Mouse (Mus musculus): ENCODE results near the gene Mgat4e.
"Not testable (repeated sequence)": the region's sequence is repeated elsewhere in the genome, so short reads cannot be mapped to it uniquely, and the experiment has no call there.

The Mgat4e gene

DNA sequence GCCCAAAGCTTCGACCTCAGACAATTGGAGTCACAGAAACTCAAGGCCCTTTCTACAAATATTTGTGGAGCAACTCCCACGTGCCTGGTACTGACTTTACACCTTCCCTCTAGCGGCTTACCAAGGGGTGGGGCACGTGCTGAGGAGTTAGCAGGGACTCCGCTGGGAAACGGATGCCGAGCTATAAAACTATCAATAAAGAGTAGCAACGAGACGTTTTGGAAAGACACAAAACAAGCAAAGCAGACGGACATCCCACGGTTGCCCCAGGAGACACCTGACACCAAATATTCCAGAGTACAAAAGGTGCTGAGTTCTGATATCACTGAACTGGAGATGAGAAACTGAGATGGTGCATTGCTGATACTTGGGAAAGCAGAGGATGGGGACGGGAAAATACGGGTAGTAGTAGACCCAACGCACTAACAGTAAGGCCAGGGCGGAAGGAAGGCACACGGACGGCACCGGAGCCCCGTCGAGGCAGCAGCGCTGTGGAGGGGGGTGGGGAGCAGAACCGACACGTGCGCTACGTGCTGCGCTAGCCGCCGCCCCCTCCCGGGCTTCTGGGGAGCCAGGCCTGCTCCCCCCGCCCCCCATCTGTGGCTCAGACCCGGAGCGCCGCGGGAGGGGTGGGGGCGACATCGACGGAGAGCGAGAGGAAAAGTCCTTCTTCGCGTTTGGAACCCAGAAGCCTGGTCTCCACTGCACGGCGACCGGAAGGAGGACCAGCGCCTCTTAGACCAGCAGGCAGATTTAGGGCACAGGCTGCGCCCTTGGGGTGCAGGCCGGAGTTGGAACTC is 6.6 kb upstream of the Mgat4e start:
- in situ Hi-C loops (cut with MseI, MboI): no loop called here

DNA sequence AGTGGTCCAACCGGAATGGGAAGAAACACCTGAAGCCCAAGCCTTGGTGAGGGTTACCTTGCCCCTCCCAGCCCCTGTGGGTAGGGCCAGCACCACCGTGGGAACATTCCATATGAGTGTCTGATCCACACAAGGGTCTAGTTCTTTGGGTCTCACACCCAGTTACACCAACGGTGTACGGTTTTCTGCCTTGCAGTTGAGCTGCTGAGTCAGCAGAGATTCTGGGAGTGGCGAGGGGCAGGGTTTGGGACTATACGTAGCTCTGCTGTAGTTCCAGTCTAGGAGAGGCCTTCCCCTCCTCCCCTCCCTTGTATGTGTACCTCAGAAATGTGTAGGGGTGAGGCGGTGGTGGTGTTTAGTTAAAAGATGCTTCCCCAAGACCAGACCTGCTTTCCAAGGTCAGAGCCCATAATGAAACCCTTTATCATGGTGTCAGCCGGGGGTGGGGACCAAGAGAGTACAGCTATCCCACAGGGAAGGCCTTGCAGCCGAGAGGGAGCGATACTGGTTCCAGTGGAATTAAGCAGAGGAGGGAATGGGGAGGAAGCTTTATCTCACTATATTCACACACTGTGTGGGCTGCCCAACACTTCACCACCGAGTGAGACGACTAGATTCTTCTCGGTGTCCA is 5.9 kb upstream of the Mgat4e start:
- in situ Hi-C loops (cut with MseI, MboI): no loop called here

DNA sequence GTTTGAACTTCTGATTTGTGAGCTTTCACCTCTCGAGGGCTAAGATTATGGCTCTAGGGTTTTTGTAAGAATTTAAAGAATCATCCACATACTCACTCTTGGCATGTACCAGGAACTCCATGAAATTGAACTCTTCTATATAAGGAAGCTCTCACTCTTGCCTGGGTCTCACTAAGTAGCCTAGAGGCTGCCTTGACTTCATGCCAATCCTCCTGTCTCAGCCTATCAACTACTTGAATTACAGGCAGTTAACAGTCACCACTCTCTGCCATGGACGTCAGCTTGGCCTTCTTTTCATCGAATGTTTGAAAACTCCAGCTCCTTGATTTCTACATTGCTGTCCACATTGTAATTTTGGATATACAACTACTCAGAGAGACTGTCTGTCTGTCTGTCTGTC is 2.9 kb upstream of the Mgat4e start:
- in situ Hi-C loops (cut with MseI, MboI): no loop called here

DNA sequence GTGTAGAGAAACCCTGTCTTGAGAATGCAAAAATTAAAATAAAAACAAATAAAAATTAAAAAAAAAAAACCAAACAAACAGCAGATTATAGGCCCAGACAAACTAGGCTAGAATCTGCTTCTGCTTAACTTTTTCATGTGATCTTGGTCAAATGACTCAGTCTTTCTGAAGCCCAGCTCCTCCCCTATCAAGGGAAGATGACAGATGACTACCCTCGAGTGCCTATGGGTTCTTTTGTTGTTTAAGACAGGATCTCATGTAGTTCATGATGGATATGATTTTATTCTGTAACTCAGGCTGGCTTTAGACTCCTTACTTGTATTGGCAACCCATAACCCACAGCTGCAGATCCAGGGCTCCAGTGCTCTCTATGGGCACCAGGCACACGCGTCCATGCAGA is 2.4 kb upstream of the Mgat4e start:
- in situ Hi-C loops (cut with MseI, MboI): no loop called here

DNA sequence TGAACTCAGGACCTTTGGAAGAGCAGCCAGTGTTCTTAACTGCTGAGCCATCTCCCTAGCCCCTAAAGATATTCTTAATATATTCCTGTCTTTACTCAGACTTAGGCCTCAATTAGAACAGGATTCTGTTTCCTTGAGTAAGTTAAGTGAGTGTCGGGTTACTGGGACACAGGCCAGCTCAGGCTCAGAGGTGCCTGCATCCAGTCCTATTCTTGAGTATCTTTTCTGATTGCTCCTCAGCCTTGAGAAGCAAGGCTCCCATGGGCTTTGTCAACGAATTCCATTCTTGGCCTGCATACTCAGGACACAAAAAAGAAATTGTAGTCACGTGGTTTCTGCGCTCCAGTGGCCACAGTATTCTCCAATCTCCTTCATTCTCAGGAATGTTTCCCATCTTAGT is 1.3 kb downstream of the Mgat4e start:
- in situ Hi-C loops (cut with MseI, MboI): no loop called here

DNA sequence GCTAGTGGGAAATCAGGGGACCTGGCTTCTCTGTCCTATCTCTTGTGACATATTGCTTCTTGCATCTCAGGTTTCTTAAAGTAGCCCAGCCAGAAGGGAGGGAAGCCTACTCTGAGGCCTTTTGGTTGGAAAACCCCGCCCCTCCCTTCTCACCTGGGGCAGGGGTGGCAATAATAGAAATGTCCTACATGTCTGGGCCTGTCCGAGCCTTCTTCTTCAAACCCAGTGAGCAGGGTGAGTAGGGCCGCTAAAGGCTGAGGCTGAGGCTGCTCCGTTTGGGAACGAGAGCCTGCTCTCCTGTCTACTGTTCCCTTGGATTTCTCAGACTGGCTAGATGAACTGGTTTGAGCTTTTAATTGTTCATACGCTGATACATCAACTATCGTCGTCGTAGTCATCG is 8.9 kb downstream of the Mgat4e start:
- in situ Hi-C loops (cut with MseI, MboI): no loop called here

DNA sequence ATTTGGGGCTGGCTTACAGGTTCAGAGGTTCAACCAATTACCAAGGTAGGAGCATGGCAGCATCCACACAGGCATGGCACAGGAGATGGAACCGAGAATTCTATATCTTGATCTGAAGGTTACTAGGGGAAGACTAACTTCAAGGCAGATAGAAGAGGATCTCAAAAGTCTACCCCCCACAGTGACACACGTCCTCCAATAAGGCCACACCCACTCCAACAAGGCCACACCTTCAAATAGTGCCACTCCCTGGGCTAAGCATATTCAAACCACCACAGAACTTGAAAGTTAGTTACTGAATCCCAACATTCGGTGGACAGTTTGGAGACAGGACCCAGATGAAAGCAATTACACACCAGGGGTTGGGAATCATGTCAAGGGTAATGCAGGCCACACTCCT is 14.0 kb downstream of the Mgat4e start:
- in situ Hi-C loops (cut with MseI, MboI): no loop called here

DNA sequence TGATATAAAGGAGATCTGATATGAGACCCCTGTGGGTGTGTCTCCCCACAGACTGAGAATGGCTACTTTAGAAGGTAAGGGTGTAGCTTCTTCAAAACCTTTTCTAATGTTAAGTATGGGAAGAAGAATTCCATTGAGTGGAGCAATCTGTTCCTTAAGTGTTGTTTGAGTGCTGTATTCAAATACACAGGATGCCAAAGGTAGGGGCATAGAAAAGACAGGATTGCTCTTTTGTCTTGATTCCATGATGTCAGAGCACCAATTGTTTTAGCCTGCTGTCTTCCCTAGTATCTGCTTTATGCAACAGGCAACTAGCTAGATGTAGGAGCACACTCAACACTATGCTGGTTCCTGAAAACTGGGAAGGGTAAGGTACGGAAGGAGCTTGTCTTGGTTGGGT is 14.4 kb downstream of the Mgat4e start:
- in situ Hi-C loops (cut with MseI, MboI): no loop called here

DNA sequence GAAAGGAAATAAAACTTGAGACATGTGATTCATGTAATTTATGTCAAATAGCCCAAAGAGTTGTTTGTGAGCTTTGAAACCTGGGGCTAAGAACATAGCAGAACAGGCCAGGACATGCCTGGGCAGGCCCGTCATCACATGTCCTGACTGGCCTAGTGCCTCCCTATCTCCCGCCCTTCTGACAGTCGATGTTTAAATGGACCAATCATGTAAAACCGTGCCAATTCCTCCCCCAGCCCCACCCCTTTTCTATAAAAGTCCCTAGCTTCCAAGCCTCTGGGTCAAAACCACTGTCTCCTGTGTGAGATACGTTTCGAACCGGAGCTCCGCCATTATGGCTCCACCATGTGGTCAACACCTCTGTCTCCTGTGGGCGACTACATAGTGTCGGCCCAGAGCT is 15.8 kb downstream of the Mgat4e start:
- in situ Hi-C loops (cut with MseI, MboI): not testable (repeated sequence)

DNA sequence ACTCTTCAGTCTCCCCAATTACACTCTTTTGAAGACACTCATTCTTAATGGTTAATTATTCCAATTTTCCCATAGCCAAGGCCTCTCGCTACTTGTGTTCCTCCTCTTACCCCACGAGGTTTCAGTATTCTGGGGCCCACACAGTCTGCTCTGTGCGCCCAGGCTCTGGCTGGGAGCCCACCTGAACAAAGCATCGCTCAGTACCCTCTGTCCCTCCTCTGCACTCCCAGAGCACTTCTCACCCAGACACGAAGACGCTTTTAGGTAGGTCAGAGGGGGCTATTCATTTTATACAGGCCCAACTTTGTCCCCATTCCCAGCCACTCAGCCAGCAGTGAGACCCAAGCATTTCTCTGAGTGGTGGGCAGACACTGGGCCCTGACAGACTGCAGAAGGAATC is 18.9 kb downstream of the Mgat4e start:
- in situ Hi-C loops (cut with MseI, MboI): no loop called here

DNA sequence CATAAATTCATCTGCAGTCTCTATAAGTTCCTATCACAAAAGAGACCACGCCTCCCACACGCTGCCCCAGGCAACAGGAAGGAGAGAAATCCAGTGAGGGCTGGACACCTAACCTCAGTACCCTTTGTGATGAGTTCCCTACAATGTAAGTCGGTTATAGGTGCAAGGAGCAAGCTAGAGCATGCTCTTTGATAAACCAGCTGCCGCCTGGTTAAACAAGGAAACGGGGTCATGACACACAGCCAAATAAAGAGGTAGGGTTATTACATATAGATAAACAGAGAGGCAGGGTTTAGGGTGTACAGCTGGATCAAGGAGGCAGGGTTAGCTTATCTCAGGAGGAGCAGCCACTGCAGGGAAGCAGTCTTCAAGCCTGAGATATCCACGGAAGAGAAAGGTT is 22.7 kb downstream of the Mgat4e start:
- in situ Hi-C loops (cut with MseI, MboI): no loop called here

DNA sequence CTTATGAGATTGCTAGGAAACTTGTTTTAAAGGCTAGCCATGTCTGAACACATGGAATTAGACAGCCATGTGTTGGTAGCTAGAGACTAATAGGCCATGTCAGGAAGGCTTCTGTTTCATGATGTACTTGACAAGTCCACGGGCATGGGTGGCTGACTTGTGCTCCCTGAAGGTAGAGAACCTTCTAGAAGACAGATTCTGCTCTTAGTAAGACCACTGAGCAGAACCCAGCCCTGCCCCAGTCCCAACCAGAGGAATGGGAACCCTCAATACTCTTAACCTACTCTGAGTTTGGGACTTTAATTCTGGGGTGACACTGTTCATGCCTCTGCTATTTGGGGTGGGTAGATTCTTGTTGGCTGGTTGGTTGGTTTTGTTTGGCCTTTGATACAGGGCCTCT is 24.5 kb downstream of the Mgat4e start:
- in situ Hi-C loops (cut with MseI, MboI): no loop called here

DNA sequence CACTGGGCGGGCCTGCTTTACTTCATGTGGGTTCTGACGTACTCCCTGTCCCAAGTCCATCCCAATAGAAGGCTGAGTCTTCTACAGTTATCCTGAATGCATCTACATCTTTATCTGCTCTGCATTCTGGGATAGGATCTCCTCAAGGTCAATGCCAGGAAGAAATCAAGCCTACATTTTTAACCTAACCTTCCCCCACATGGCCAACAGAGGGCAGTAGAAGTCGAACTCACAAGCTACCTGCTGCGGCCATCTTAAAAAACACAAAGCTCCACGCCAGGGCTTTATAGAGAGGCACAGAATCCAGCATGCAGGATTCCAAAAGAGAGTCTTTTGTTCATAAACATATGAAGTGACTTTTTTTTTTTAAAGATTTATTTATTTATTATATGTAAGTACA is 25.1 kb downstream of the Mgat4e start:
- in situ Hi-C loops (cut with MseI, MboI): no loop called here

DNA sequence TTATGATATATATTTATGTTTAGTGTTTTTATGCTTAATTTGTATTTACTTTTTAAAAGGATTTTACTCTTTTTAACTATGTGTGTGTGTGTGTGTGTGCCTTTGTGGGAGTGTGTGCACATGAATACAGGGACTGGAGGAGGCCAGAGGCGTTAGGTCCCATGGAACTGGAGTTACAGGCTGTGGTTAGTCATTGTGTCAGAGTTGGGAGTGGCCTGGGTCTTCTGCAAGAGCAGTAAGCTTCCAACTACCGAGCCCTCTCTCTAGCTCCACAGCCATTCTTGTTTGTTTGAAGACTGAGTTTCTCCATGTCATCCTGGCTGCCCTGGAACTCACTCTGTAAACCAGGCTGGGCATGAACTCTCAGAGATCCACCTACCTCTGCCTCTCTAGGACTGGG is 27.2 kb downstream of the Mgat4e start:
- in situ Hi-C loops (cut with MseI, MboI): no loop called here

DNA sequence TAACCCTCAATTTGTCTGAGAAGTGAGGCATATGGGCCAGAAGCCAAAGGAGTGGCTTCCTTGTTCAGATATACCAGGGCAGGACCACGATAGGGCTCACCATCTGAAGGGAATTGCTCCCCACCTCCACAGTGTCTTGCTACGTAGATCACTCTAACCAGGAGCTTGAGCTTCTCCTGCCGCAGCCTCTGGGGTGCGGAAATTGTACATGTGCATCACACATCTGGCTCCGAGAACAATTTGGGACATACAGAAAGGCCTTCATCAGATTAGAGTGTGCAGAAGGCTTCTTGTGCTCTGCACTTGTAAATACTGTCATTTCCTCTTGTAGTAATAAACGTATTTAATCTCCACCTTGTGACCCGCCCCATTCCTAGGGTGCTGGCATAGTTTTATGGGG is 28.3 kb downstream of the Mgat4e start:
- in situ Hi-C loops (cut with MseI, MboI): no loop called here

DNA sequence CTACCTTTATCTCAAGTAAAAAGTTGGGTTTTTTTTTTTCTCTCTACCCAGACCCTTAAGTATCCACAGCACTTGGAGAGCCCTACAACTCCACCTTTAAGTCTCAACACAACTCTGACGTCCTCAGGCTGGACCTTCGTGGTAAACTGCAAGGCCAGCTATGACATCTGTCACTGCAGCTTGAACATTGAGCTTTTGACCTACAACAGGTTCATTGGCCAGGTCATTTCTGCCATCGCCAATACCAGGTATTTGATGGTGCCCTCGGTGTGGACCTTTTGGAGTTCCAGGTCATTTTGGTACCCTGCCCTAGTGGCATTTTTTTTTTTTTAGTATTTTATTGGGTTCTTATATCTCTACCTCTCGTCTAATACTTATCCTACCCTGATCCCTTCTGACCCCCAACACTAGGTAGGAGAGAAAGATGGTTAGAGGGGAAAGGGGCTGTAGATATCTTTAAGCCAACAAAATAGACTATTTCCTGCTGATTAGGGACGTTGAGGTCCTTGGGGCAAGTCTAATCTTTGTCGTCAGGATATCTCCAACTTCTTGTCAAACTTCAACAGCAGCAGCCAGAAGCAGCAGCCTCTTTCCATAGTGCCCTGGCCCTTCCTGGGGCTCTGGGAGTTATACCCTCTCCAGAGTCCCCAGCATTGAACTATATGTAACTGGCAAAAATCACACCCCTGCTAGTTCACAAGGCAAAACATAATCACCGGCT is 29.3 kb downstream of the Mgat4e start:
- in situ Hi-C loops (cut with MseI, MboI): no loop called here

DNA sequence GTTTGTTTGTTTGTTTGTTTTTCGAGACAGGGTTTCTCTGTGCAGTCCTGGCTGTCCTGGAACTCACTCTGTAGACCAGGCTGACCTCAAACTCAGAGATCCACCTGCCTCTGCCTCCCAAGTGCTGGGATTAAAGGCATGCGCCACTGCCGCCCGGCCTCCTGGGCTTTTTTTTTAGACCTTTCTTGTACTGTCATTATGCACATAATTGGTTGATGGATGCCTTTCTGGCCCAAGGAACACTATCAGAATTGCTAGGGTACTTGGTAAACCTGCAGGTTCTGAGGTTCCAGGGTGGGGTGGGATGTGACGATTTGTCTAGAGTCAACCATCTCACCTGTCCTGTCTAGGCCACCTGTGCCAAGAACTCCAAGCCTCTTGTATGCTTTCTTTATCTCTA is 30.3 kb downstream of the Mgat4e start:
- in situ Hi-C loops (cut with MseI, MboI): not testable (repeated sequence)

DNA sequence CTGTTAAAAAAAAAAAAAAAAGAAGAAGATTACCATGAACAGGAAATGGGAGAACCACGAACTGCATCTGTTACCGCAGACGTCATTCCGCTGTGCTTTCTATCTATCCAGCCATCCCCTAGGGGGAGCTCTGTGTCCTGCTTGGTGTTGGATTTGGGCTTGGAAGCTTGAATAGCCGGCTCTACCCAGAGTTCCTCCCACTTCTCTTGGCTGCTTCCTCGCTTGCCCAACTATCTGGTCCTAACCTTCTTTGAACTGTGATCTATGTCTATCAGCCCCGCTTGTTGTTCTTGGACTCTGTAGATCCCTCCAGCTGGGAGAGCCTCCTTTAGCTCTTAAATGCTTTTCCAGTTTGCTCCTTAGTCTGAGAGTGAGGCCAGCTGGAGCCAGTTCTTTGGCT is 30.8 kb downstream of the Mgat4e start:
- in situ Hi-C loops (cut with MseI, MboI): no loop called here

DNA sequence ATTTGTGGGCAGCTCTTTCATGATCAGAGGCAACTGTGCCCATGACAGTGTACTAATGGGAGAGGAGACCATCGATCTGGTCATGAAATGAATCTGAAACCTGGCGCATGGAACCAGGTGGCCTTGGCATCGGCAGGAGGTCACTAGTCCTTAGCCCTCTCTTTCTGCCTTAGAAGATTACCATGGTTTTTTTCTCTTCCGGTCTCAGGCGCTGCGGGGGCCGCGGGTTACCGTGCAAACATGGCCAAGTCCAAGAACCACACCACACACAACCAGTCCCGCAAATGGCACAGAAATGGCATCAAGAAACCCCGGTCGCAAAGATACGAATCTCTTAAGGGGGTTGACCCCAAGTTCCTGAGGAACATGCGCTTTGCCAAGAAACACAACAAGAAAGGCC is 31.6 kb downstream of the Mgat4e start:
- in situ Hi-C loops (cut with MseI, MboI): not testable (repeated sequence)

DNA sequence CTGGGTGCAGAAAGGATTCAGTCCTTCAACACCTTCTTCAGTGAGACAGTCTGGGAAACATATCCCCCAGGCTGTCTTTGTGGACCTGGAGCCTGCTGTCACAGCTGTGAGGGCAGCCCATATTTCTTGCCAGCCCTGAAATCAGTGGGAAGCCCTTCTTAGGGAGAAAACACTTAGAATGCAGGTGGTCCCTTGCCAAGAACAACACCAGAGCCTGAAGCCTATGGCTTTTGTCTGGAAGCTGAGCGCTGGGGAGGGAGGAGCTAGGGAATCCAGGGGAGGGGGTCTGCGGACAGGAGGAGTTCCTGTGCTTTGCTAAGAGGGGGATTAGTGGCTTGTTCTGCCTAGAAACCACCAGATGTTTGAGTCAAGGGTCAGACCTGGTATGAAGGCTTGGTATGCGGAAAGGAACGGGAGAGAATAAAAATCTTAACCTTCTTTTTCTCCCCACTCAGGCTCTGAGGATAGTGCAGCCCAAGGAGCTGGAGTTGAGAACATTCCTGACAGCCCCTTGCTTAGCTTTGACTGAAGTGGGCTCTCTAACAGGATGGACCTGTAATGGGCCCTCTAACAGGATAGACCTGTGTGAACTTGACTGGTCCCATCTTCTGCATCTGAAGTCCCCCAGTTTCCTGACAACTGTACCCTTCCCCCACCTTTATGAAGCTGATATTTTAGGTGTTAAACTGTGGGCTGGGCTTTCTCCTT is 32.8 kb downstream of the Mgat4e start:
- in situ Hi-C loops (cut with MseI, MboI): no loop called here

DNA sequence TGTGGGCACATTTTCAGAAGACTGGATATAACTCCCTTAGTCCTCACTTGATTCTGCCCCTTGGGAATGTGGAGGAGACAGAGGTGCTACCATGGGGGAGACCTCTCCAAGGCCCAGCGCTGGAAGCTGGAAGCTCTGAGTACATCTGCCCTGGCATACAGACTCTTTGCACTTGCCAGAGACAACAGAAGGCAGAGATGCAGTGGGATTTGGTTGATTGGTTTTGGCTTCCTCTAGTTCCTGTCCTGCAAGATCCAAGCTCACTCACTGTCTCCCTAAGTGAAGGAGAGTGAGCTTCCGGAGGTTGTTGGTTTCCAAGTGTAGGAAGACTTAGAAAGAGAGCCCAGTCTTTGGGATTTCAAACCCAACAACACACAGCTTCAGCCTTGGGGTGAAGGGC is 33.6 kb downstream of the Mgat4e start:
- in situ Hi-C loops (cut with MseI, MboI): no loop called here

DNA sequence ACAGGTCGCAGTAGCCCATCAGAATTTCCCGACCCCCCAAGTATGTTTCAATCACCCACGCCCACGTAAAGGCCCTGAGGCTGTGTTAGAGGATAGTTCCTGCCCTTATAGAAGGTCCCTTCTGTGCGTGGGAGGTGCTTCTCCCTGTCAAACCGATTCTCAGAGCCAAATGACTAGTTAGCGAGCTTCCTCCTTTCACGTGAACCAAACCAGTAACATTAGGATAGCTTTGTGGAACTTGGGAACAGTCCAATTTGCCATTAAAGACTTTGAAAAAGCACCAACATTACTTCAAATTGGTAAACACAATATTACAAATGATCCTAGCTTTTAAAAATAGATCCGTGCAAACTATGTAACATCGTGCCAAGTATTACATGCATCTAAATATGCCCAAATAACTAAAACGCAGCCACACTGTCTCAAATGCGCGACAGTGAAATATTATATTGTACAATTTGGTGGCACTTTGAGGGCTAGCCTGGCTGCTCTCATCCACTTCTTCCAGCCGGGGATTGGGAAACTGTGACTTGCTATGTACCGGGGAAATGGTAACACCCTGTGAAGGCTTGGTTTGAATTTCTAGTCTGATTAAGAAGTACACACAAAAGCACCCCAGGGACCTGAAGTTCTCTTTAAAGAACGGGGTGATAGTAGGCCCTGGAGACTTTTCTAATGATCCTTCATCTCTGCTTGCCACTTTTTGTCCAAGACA is 35.4 kb downstream of the Mgat4e start:
- in situ Hi-C loops (cut with MseI, MboI): no loop called here

All from mouse trophoblast stem cell (cell line).